Mouse (Mus musculus) heart, embryonic 13.5 days (tissue): ENCODE results near the gene Abhd15. TPM values are rescaled to one million over a fixed set of nuclear protein-coding genes. Genes with fewer than 3 reads are reported as not detected.

Source experiments
- ATAC-seq: fragments of 200-750 bp; cut with Nextera tagmentation; 2 replicates; pipeline ENCODE4 v1.8.0; 2017; ENCODE audit warnings: moderate TSS enrichment; ENCODE audit not compliant: insufficient number of reproducible peaks, low FRiP score, low TSS enrichment; ENCODE audit errors: extremely low read depth
- H3K27ac ChIP-seq: fragments of 300-500 bp; sonication (generic); replicated peaks from 2 replicates; pipeline ENCODE4 v1.5.1; 2015; ENCODE audit warnings: moderate library complexity, mild to moderate bottlenecking, inconsistent platforms
- H3K27me3 ChIP-seq: fragments of 300-500 bp; sonication (generic); replicated peaks from 2 replicates; pipeline ENCODE4 v1.6.1; 2015; ENCODE audit warnings: mild to moderate bottlenecking, inconsistent platforms
- H3K36me3 ChIP-seq: fragments of 300-500 bp; sonication (generic); 2 replicates; pipeline ENCODE4 v1.6.1; 2015; ENCODE audit warnings: mild to moderate bottlenecking, inconsistent platforms
- H3K4me1 ChIP-seq: fragments of 300-500 bp; sonication (generic); 2 replicates; pipeline ENCODE4 v1.6.1; 2015; ENCODE audit warnings: inconsistent platforms
- H3K4me2 ChIP-seq: fragments of 300-500 bp; sonication (generic); 2 replicates; pipeline ENCODE4 v1.6.1; 2015; ENCODE audit warnings: inconsistent platforms, mild to moderate bottlenecking, moderate library complexity
- H3K4me3 ChIP-seq: fragments of 300-500 bp; sonication (generic); 2 replicates; pipeline ENCODE4 v1.5.1; 2015; ENCODE audit warnings: moderate library complexity, mild to moderate bottlenecking, inconsistent platforms
- H3K9ac ChIP-seq: fragments of 300-500 bp; sonication (generic); 2 replicates; pipeline ENCODE4 v1.6.1; 2015; ENCODE audit warnings: inconsistent platforms, mild to moderate bottlenecking, moderate library complexity
- H3K9me3 ChIP-seq: fragments of 300-500 bp; sonication (generic); 2 replicates; pipeline ENCODE4 v1.6.1; 2016; ENCODE audit warnings: inconsistent platforms
- WGBS: fragments of 180-500 bp; shearing (Covaris S2); methylation state at CpG from one replicate; pipeline ENCODE4 v1.1.7; 2015; ENCODE audit warnings: mixed read lengths; 5-methylcytosine and 5-hydroxymethylcytosine counted together
- polyA plus RNA-seq: library from polyadenylated mRNA; unstranded; fragments of >200 nt; fragmentation: Nextera tagmentation; extraction: Ambion mirVana; gene quantifications from 2 replicates; pipeline ENCODE4 v1.2.1, GENCODE M21; 2015

Gene Abhd15
- polyA plus RNA-seq, 1 experiment from 2014 or later: 1.6 TPM

DNA sequence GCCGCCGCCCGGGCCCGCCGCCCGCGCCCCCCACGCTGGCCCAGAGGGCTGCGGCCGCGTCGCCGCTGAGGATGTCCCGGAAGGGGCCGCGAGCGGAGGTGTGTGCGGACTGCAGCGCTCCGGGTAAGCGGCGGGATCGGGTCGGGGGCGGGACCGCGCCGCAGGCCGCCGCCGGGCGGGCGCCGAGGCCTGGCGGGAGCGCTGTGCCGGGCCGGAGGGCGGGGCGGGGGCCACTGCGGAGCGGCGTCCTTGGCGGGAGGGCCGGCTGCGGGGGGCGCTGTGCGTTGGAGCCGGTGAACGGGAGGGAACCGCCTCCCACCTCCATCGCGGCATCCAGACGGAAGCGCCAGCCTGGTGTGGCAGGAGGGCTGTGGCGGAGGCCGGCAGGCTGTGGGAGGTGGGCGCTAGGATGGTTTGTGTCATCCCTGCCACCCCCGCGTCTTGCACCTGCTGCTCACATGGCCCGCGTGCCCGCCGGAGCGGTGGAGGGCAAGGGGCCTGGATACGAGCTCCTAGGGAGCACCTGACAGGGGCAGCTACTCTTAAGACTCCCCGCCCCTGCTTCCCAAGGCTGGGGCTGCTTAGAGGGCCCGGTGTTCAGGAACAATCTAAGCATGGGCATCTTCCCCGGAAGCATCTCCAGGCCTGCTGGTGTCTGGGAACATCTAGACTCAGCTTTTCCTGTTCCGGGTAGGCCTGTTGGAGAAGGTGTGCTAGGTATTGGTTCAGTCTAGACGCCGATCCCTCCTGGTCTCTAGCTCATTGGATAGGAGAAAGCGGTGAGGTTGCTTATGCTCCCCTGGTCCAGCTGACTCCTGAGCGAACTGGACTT is 21.2 kb upstream of the Abhd15 start, which contains the start of gene Git1:
Git1 (plus strand) TSS at position 51 of the 832 bp plus-strand sequence.
- ATAC-seq: 0 out of 2 replicates have a peak, but pooled peaks have one; percentile 5
- H3K4me3 ChIP-seq: peak within 1 kb of the TSS; percentile 97
- peak within 1 kb of the TSS; percentile 94 for H3K27ac ChIP-seq
- no peaks in the 10 kb centered on the region for H3K9me3 ChIP-seq
- peaks cover 83% of the 10 kb centered on the region for H3K4me1 ChIP-seq
- H3K9ac ChIP-seq: peak within 1 kb of the TSS; percentile 99
- WGBS: 1% methylated on average over 51 of the region's 74 CpGs
- peak within 1 kb of the TSS; percentile 97 for H3K4me2 ChIP-seq
- H3K27me3 ChIP-seq: no peaks in the 10 kb centered on the region; the same call in 1 of the 2 replicates
- peaks cover 2% of the 10 kb centered on the region; the same call in 1 of the 2 replicates for H3K36me3 ChIP-seq

DNA sequence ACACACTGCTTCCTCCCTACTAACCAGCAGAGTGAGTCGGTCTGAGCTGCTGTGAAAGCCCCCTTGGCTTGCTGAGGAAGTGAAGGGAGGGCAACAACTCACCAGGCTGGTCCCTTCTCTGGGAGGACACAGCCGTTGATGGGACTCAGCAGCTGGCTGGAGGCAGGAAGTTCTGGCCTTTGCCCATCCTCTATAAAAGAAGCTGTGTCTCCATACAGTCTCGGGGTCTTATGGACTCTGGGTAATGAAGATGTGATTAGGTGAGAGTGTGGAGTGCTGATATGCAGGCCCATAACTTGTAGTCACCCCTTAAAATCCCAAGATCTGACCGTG is 20.6 kb upstream of the Abhd15 start:
- 25% methylated on average over 4 of the region's 4 CpGs for WGBS
- no peak for ATAC-seq

DNA sequence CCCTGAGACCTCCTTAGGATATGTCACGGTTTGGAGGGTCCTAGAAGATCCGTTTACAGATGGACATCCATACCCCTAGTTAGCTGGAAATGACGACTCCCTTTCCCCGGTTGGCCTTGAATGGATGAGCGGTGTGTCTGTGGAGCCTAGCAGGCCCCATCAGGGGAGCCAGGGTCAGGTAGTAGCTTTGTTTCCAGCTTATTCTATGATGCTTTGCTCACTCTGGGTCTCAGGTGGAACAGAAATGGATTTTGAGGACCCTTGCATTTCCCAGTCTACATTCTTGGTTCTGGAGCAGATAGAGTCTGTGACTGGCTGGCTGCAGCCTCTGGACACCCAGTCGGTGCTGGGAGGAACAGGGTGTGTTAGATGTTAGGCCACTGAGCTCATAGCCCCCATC is 20.1 kb upstream of the Abhd15 start:
- WGBS: 70% methylated on average over 6 of the region's 6 CpGs
- no peak for ATAC-seq
- peak overlapping the region; percentile 97 for H3K4me3 ChIP-seq
- H3K9me3 ChIP-seq: no peaks in the 10 kb centered on the region
- peak overlapping the region; percentile 93 for H3K4me2 ChIP-seq
- peaks cover 79% of the 10 kb centered on the region for H3K4me1 ChIP-seq
- H3K9ac ChIP-seq: peak overlapping the region; percentile 99
- peaks cover 13% of the 10 kb centered on the region for H3K36me3 ChIP-seq
- no peaks in the 10 kb centered on the region for H3K27me3 ChIP-seq
- H3K27ac ChIP-seq: peak overlapping the region; percentile 94

More for the DNA sequence above, 20.6 kb upstream of the Abhd15 start:
- H3K4me3 ChIP-seq: peak overlapping the region; percentile 97
- peak overlapping the region; percentile 94 for H3K27ac ChIP-seq
- no peaks in the 10 kb centered on the region for H3K9me3 ChIP-seq
- H3K4me2 ChIP-seq: peak overlapping the region; percentile 93
- H3K4me1 ChIP-seq: peaks cover 80% of the 10 kb centered on the region
- H3K9ac ChIP-seq: peak overlapping the region; percentile 99
- no peaks in the 10 kb centered on the region for H3K27me3 ChIP-seq
- peaks cover 8% of the 10 kb centered on the region for H3K36me3 ChIP-seq

DNA sequence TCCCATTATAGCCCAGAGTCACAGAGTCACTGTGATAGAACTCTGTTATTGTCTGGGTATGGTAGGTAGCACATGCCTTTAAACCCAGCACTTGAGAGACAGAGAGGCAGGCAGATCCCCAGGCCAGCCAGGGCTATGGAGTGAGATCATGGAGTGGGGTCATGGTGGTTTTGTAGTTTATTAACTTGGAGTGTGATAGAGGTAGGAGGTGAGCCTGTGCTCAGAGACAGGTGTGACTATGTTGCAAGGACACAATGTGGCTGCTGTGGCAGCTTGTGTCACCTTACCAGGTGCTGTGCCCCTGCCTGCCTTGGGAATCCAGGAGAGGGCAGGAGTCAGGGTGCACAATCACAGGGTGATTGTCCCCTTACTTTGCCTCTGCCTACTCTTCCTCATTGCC is 19.4 kb upstream of the Abhd15 start:
- Histone ChIP-seq H3K4me2 (peak overlapping the region; percentile 93), H3K4me3 (no peak overlapping the region), H3K4me1 (peaks cover 74% of the 10 kb centered on the region), H3K9ac (peak overlapping the region; percentile 99), H3K27me3 (no peaks in the 10 kb centered on the region), H3K9me3 (no peaks in the 10 kb centered on the region), H3K36me3 (peaks cover 20% of the 10 kb centered on the region), H3K27ac (peak overlapping the region; percentile 94; the same call in 1 of the 2 replicates)
- ATAC-seq: no peak

DNA sequence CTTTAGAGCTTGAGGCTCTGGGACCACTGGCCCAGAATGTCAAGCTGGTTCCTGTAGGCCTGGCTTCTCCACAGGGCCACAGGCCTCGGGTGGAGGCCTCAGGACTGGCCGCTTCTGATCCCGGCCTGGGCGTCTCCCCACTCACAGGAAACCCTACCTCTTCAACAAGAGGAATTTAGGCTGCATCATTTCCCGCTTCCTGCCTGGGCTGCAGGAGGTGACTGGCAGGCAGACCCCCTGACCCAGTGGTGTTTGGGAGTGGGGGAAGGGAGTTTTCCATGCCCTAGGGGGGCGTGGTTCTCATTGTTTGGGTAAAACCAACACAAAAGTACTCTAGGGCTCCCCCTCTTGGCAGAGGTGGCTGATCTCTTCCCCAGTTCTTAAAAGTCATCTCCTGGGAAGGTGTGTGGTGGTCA is 17.6 kb upstream of the Abhd15 start:
- no peak; the same call in 1 of the 2 replicates for ATAC-seq
- H3K4me1 ChIP-seq: peaks cover 64% of the 10 kb centered on the region
- H3K9me3 ChIP-seq: no peaks in the 10 kb centered on the region

DNA sequence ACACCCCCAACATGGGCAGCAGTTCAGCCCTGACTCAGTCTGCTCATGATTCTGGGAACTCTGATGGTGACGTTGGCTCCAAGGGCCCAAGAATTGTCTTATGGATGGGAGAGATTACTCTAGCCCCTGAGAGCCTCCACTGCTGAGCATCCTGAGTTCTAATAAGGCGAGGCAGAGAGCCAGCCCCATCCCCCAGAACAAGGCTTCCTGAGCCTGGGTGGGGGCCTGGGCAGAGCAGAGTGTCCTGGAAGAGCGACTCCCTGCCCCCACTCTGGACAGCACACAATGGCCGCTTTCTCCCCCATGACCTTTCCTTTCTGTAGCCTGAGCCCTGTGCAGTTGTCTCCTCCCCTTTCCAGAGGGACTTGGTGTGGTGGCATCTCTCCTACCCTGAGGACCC is 17.1 kb upstream of the Abhd15 start:
- WGBS: 28% methylated on average over 4 of the region's 4 CpGs
- Histone ChIP-seq H3K4me1 (peaks cover 64% of the 10 kb centered on the region), H3K27me3 (no peaks in the 10 kb centered on the region), H3K4me2 (peak overlapping the region; percentile 36), H3K9ac (peak overlapping the region; percentile 73), H3K36me3 (peaks cover 43% of the 10 kb centered on the region), H3K4me3 (0 out of 2 replicates have a peak overlapping the region, but pooled peaks have one; percentile 4), H3K9me3 (no peaks in the 10 kb centered on the region), H3K27ac (peak overlapping the region; percentile 93)
- ATAC-seq: no peak

More for the DNA sequence above, 17.6 kb upstream of the Abhd15 start:
- H3K9ac ChIP-seq: peak overlapping the region; percentile 73
- peak overlapping the region; percentile 14; the same call in 1 of the 2 replicates for H3K4me3 ChIP-seq
- WGBS: 32% methylated on average over 6 of the region's 6 CpGs
- peak overlapping the region; percentile 93 for H3K27ac ChIP-seq
- H3K36me3 ChIP-seq: peaks cover 38% of the 10 kb centered on the region
- no peaks in the 10 kb centered on the region for H3K27me3 ChIP-seq
- peak overlapping the region; percentile 36 for H3K4me2 ChIP-seq

DNA sequence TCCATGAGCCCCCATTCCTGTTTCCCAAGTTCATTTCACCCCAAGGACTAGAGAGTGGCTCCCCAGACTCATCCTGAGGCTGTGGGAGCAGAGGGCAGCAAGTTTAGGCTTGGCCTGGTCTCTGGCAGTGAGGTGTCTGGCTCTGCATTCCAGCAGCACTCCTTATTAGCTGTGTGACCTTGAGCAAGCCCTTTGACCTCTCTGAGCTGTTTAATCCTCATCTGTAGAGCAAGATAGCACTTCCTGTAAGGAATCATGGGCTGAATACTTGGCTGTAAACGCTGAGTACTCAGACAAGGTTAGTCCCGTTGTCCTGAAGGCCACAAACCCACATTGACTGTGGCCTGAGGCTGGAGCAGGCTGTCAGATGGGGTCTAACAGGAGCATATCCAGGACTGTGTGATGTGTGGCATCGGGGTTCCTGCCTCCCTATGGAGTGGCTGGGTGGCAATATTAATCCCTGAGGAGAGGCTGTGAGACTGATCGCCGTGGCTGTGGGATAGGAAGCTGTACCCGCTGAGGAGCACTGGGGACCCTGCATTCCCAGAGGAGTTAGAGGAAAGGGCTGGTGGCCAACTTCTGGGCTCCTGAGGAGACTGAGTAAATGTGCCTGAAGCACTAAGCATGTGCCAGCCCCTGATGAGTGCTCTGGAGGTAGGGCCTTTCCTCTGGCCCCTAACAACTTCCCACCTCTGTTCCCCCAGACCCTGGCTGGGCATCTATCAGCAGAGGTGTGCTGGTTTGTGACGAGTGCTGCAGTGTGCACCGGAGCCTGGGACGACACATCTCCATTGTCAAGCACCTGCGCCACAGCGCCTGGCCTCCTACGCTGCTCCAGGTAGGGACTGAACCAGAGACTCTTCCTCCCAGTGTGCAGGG is 16.4 kb upstream of the Abhd15 start:
- Histone ChIP-seq H3K9ac (peak overlapping the region; percentile 73), H3K4me1 (peaks cover 71% of the 10 kb centered on the region), H3K9me3 (no peaks in the 10 kb centered on the region), H3K4me2 (peak overlapping the region; percentile 36), H3K36me3 (peaks cover 49% of the 10 kb centered on the region), H3K27ac (peak overlapping the region; percentile 93), H3K27me3 (no peaks in the 10 kb centered on the region), H3K4me3 (no peak overlapping the region)
- WGBS: 69% methylated on average over 12 of the region's 12 CpGs
- ATAC-seq: no peak

DNA sequence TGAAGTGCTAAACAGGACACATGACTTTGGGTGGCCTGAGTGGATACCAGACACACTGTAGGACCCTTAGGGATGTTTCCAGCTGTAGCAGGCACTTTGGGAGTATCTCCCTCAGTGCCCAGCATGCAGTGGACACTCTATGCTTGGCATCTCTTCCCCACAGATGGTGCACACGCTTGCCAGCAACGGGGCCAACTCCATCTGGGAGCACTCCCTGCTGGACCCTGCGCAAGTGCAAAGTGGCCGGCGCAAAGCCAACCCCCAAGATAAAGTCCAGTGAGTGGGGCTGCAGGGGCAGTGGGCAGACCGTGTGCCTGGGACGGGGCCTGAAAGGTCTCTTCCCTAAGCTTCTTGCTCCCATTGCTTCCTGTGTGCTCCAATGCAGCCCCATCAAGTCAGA is 15.6 kb upstream of the Abhd15 start:
- Histone ChIP-seq H3K27me3 (no peaks in the 10 kb centered on the region), H3K27ac (no peak overlapping the region), H3K9me3 (no peaks in the 10 kb centered on the region), H3K36me3 (peaks cover 58% of the 10 kb centered on the region), H3K9ac (0 out of 2 replicates have a peak overlapping the region, but pooled peaks have one; percentile 73), H3K4me1 (peaks cover 66% of the 10 kb centered on the region), H3K4me3 (no peak overlapping the region), H3K4me2 (no peak overlapping the region)
- 85% methylated on average over 7 of the region's 7 CpGs for WGBS
- no peak for ATAC-seq

DNA sequence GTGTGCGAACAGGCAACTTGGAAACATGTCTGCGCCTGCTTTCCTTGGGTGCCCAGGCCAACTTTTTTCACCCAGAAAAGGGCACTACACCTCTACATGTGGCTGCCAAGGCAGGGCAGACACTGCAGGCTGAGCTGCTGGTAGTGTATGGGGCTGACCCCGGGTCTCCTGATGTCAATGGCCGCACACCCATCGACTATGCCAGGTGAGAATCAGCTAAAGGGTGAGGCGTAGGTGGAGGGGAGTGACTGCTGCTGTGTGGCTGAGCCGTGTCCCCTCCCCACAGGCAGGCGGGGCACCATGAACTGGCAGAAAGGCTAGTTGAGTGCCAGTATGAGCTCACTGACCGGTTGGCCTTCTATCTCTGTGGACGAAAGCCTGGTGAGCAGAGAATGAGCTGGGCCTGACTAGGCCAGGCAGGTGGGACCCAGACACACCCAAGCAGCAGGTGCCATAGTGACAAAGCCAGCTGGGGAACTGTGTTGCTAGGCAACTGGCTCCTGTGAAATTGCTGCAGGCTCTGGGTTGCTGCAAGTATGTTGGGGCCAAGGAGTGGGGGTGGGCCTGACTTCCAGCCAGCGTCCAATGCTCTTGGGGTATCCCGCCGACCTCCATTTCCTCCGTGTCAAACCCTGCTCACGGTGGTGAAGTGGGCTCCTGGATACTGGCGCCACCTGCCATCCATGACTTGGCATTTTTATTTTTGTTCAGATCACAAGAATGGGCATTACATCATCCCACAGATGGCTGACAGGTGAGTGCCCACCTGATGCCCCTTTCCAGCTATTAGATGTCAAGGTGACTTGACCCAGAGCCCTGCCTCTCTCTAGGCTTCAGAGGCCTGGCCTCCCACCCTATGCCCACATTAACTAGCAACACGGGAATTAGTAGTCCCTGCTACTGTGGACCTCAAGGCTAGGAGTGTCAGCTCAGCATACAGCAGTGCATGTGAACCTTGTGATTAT is 14.3 kb upstream of the Abhd15 start:
- Histone ChIP-seq H3K4me1 (peaks cover 53% of the 10 kb centered on the region), H3K9me3 (no peaks in the 10 kb centered on the region), H3K27ac (no peak overlapping the region), H3K4me2 (no peak overlapping the region), H3K27me3 (no peaks in the 10 kb centered on the region), H3K36me3 (peaks cover 71% of the 10 kb centered on the region), H3K9ac (peak overlapping the region; percentile 40; the same call in 1 of the 2 replicates), H3K4me3 (no peak overlapping the region)
- WGBS: 83% methylated on average over 17 of the region's 17 CpGs
- no peak for ATAC-seq

DNA sequence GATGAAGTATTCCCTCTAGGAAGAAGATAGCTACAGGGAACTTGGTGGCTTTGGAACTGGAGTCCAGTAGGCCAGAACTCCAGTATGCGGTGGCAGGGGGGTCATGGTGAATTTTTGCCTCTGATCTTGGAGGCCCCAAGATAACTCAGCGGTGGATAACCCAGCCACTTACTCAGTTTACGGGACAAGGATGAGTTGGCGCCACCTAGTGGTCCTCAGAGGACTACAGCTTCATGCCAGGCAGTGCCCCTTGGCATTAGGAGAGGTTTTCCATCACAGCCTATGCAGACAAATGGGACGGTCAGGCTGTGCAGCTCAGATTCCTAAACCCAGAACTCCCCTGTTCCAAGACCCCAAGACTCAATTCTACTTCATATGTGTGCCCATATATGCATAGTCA is 13.5 kb upstream of the Abhd15 start:
- Histone ChIP-seq H3K9me3 (no peaks in the 10 kb centered on the region), H3K4me3 (no peak overlapping the region), H3K9ac (peak overlapping the region; percentile 40; the same call in 1 of the 2 replicates), H3K36me3 (peaks cover 76% of the 10 kb centered on the region), H3K27ac (no peak overlapping the region), H3K27me3 (no peaks in the 10 kb centered on the region), H3K4me1 (peaks cover 46% of the 10 kb centered on the region), H3K4me2 (no peak overlapping the region)
- ATAC-seq: no peak
- WGBS: 19% methylated on average over 5 of the region's 5 CpGs
